ENCODE assay signal across 32 mouse cellular contexts in genomic region chr17:81391478-81391877, GRCm38 (mm10). TPM values are rescaled to one million over a fixed set of nuclear protein-coding genes. Genes with fewer than 3 reads are reported as not detected.
"Had no signal": no experiment of that assay in that cellular context is flagged by ENCODE, and none has a peak within 500 bp of the region (broad histone marks: within the 10 kb centered on the region; RNA-seq: fewer than 3 reads in every experiment).

No protein-coding gene starts in this region.

- H3K36me3 ChIP-seq: limb, embryonic 12.5 days; limb, embryonic 15.5 days; lung, embryonic 15.5 days; midbrain, embryonic 12.5 days; midbrain, embryonic 15.5 days; stomach, embryonic 15.5 days had no signal

- H3K4me1 ChIP-seq: midbrain, embryonic 12.5 days had no signal

- H3K4me2 ChIP-seq: limb, embryonic 12.5 days; limb, embryonic 15.5 days; liver, embryonic 11.5 days; lung, embryonic 15.5 days; midbrain, embryonic 12.5 days; midbrain, embryonic 15.5 days; neural tube, embryonic 13.5 days; stomach, embryonic 15.5 days had no signal

- H3K9me3 ChIP-seq: limb, embryonic 12.5 days; limb, embryonic 15.5 days; lung, embryonic 15.5 days; midbrain, embryonic 12.5 days; midbrain, embryonic 15.5 days; neural tube, embryonic 13.5 days; stomach, embryonic 15.5 days had no signal

- H3K27ac ChIP-seq: left cerebral cortex, adult 2 months; limb, embryonic 12.5 days; limb, embryonic 15.5 days; liver, embryonic 14.5 days; lung, embryonic 15.5 days; midbrain, embryonic 12.5 days; midbrain, embryonic 15.5 days; neural tube, embryonic 13.5 days; stomach, embryonic 15.5 days had no signal

- H3K27me3 ChIP-seq: limb, embryonic 12.5 days; limb, embryonic 15.5 days; lung, embryonic 15.5 days; midbrain, embryonic 12.5 days; midbrain, embryonic 15.5 days; neural tube, embryonic 13.5 days; stomach, embryonic 15.5 days had no signal

- ATAC-seq: inflammation-experienced regulatory T-cells, adult 6 months; intestine, embryonic 16.5 days; liver, postnatal 0 days; midbrain, embryonic 15.5 days had no signal

- H3K9ac ChIP-seq: limb, embryonic 12.5 days; limb, embryonic 15.5 days; liver, embryonic 14.5 days; liver, postnatal 0 days; lung, embryonic 15.5 days; midbrain, embryonic 12.5 days; midbrain, embryonic 15.5 days; neural tube, embryonic 13.5 days; stomach, embryonic 15.5 days had no signal

- DNase-seq: kidney, adult 2 months; kidney, postnatal 14 days; layer of hippocampus, postnatal 36 days; liver, postnatal 0 days; lung, postnatal 10 days; lung, postnatal 4 days; right cerebral cortex, adult 18-20 months; right cerebral cortex, postnatal 14 days; right cerebral cortex, postnatal 4 days; thymus, adult 18-20 months; thymus, postnatal 36 days had no signal

- H3K4me3 ChIP-seq: left cerebral cortex, adult 2 months; limb, embryonic 12.5 days; limb, embryonic 15.5 days; lung, embryonic 15.5 days; midbrain, embryonic 12.5 days; midbrain, embryonic 15.5 days; neural tube, embryonic 13.5 days; stomach, embryonic 15.5 days had no signal

RNA-seq across cellular contexts. Expression of gene Gm11096, which starts 50.1 kb away (rescaled TPM):
- total RNA-seq: layer of hippocampus, adult 8-10 months; layer of hippocampus, postnatal 10 days; layer of hippocampus, postnatal 36 days; left cerebral cortex, adult 2 months; left cerebral cortex, postnatal 10 days; left cerebral cortex, postnatal 36 days; megakaryocyte progenitor cell, adult 5-6 weeks; megakaryocyte-erythroid progenitor cell, adult 5-6 weeks; neutrophil, adult 5-6 weeks had no signal
- polyA plus RNA-seq: inflammation-experienced regulatory T-cells, adult 6 months; intestine, embryonic 16.5 days; kidney, adult 2 months; limb, embryonic 12.5 days; limb, embryonic 15.5 days; liver, embryonic 11.5 days; liver, embryonic 14.5 days; liver, postnatal 0 days; lung, embryonic 15.5 days; midbrain, embryonic 12.5 days; midbrain, embryonic 15.5 days; neural tube, embryonic 13.5 days; stomach, embryonic 15.5 days; testis, adult 2 months; urinary bladder, adult 2 months had no signal
